Mouse (Mus musculus) spleen, adult 2 months (tissue): ENCODE results near the gene Rrp36.

Source experiments
- CTCF ChIP-seq: fragments of 200-500 bp; IDR thresholded peaks from 2 replicates; pipeline ENCODE4 v1.5.1; 2011; ENCODE audit warnings: mild to moderate bottlenecking, inconsistent platforms; ENCODE audit not compliant: insufficient read depth, insufficient read length, insufficient replicate concordance; ENCODE audit errors: extremely low read depth
- POLR2A ChIP-seq: fragments of 200-500 bp; IDR thresholded peaks from 2 replicates; pipeline ENCODE4 v1.6.1; 2011; ENCODE audit warnings: low read depth, low read length, inconsistent platforms

GRCm38 (mm10) chr17:46627409-46627808 lies 46.7 kb downstream of the Rrp36 start:
- TF ChIP-seq CTCF (no peak), POLR2A (no peak)
